Mouse (Mus musculus): ENCODE measurements around the gene Plscr1.

The Plscr1 gene

GRCm38 (mm10) chr9:92249447-92249852, at the start of gene Plscr1:
Gene Plscr1, plus strand, starts transcription at chr9:92249750.
- DNase-seq = no peak

GRCm38 (mm10) chr9:92204397-92204796, 45.2 kb upstream of the Plscr1 start:
- DNase-seq = no peak

- peak in 1 of 2 experiments; percentile 58 for DNase-seq
Measured at GRCm38 (mm10) chr9:92207307-92207706, 42.2 kb upstream of the Plscr1 start.

- no peak for DNase-seq
Measured at GRCm38 (mm10) chr9:92207757-92208156, 41.8 kb upstream of the Plscr1 start.

- DNase-seq = no peak
Measured at GRCm38 (mm10) chr9:92209850-92210249, 39.7 kb upstream of the Plscr1 start.

GRCm38 (mm10) chr9:92210386-92210967, 39.1 kb upstream of the Plscr1 start:
- DNase-seq = no peak

GRCm38 (mm10) chr9:92211048-92211447, 38.5 kb upstream of the Plscr1 start:
- DNase-seq = no peak

GRCm38 (mm10) chr9:92217484-92217883, 32.1 kb upstream of the Plscr1 start:
- no peak for DNase-seq

- no peak for DNase-seq
Measured at GRCm38 (mm10) chr9:92217896-92218295, 31.7 kb upstream of the Plscr1 start.

GRCm38 (mm10) chr9:92220151-92220550, 29.4 kb upstream of the Plscr1 start:
- no peak for DNase-seq

- no peak for DNase-seq
Measured at GRCm38 (mm10) chr9:92221480-92221879, 28.1 kb upstream of the Plscr1 start.

GRCm38 (mm10) chr9:92224598-92225231, 24.8 kb upstream of the Plscr1 start:
- no peak for DNase-seq

- DNase-seq = no peak
Measured at GRCm38 (mm10) chr9:92226127-92226655, 23.4 kb upstream of the Plscr1 start.

GRCm38 (mm10) chr9:92226795-92227194, 22.8 kb upstream of the Plscr1 start:
- DNase-seq = no peak

GRCm38 (mm10) chr9:92228867-92229832, 20.4 kb upstream of the Plscr1 start:
- DNase-seq = no peak

- no peak for DNase-seq
Measured at GRCm38 (mm10) chr9:92229833-92230205, 19.7 kb upstream of the Plscr1 start.

- no peak for DNase-seq
Measured at GRCm38 (mm10) chr9:92234901-92235458, 14.6 kb upstream of the Plscr1 start.

GRCm38 (mm10) chr9:92248773-92249446, 640 bp upstream of the Plscr1 start:
- DNase-seq = no peak

GRCm38 (mm10) chr9:92249987-92250772, 630 bp downstream of the Plscr1 start:
- peak; percentile 83 to 88 for DNase-seq

GRCm38 (mm10) chr9:92252718-92253117, 3.2 kb downstream of the Plscr1 start:
- DNase-seq = no peak

GRCm38 (mm10) chr9:92253585-92254321, 4.2 kb downstream of the Plscr1 start:
- DNase-seq = no peak
